Mouse (Mus musculus): ENCODE measurements at regions not wholly inside any gene's neighbourhood (a gene's known extent, or its start where the extent isn't known, plus 50 kb on each side); places are given as distances from the start of the nearest gene placed in this dataset.

- no peaks in the 10 kb centered on the region for H3K9me3 ChIP-seq (ENCODE audit: control insufficient read depth, low read length)
- H3K36me3 ChIP-seq (ENCODE audit: control insufficient read depth, insufficient read depth, low read length), result no peaks in the 10 kb centered on the region
- ATAC-seq (ENCODE audit: low read depth), result no peak
- no peak overlapping the region for H3K4me3 ChIP-seq (ENCODE audit: low read depth, low read length)
- no peaks in the 10 kb centered on the region for H3K4me1 ChIP-seq (ENCODE audit: control insufficient read depth, insufficient read depth, low read length)
- no peak overlapping the region for H3K4me2 ChIP-seq (ENCODE audit: low read depth, low read length)
- H3K27me3 ChIP-seq (ENCODE audit: control insufficient read depth, insufficient read depth, low read length), result no peaks in the 10 kb centered on the region
- no peak overlapping the region for H3K9ac ChIP-seq (replicated peaks; ENCODE audit: low read depth, low read length)
- no peak overlapping the region for H3K27ac ChIP-seq (ENCODE audit: low read depth, low read length)
- WGBS, result 75% methylated on average over 3 of the region's 3 CpGs
Observed at GRCm38 (mm10) chr3:41483582-41483981, 71.9 kb upstream of the Jade1 start.

- no peak for ATAC-seq (ENCODE audit: low read depth)
- no peaks in the 10 kb centered on the region for H3K4me1 ChIP-seq (ENCODE audit: control insufficient read depth, insufficient read depth, low read length)
- no peaks in the 10 kb centered on the region for H3K9me3 ChIP-seq (ENCODE audit: control insufficient read depth, low read length)
- no peak overlapping the region for H3K4me2 ChIP-seq (ENCODE audit: low read depth, low read length)
- H3K36me3 ChIP-seq (ENCODE audit: control insufficient read depth, insufficient read depth, low read length), result no peaks in the 10 kb centered on the region
- H3K4me3 ChIP-seq (ENCODE audit: low read depth, low read length), result no peak overlapping the region
- H3K27me3 ChIP-seq (ENCODE audit: control insufficient read depth, insufficient read depth, low read length), result no peaks in the 10 kb centered on the region
- WGBS, result 76% methylated on average over 5 of the region's 5 CpGs
- H3K27ac ChIP-seq (ENCODE audit: low read depth, low read length), result no peak overlapping the region
- H3K9ac ChIP-seq (replicated peaks; ENCODE audit: low read depth, low read length), result no peak overlapping the region
Observed at GRCm38 (mm10) chr3:41482881-41483494, 72.5 kb upstream of the Jade1 start.

DNA sequence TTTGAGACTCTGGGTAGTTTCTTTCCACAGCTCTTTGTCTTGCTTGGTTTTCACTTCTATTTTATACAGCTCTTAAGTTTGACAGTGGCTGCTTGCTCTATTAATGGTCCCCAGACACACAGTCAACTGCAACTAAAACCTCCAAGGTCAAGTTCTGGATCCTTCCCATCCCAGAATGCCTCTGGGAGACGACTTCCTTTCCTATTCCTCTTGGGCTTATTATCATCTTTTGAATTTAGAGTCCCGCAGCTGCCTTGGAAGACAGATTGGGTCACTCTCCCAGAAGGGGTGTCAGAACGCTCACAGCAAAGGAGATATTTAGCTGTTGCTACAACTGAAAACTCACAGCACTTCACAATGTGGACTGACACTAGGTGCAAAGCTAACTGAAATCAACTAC is 75.3 kb upstream of the Jade1 start:
- H3K9me3 ChIP-seq (ENCODE audit: control insufficient read depth, low read length), result no peaks in the 10 kb centered on the region
- no peak overlapping the region for H3K9ac ChIP-seq (replicated peaks; ENCODE audit: low read depth, low read length)
- H3K4me3 ChIP-seq (ENCODE audit: low read depth, low read length), result no peak overlapping the region
- H3K36me3 ChIP-seq (ENCODE audit: control insufficient read depth, insufficient read depth, low read length), result no peaks in the 10 kb centered on the region
- H3K27me3 ChIP-seq (ENCODE audit: control insufficient read depth, insufficient read depth, low read length), result no peaks in the 10 kb centered on the region
- ATAC-seq (ENCODE audit: low read depth), result no peak
- no peak overlapping the region for H3K27ac ChIP-seq (ENCODE audit: low read depth, low read length)
- no peak overlapping the region for H3K4me2 ChIP-seq (ENCODE audit: low read depth, low read length)
- 83% methylated on average over 3 of the region's 3 CpGs for WGBS
- H3K4me1 ChIP-seq (ENCODE audit: control insufficient read depth, insufficient read depth, low read length), result no peaks in the 10 kb centered on the region

- H3K4me3 ChIP-seq (ENCODE audit: low read depth, low read length), result no peak overlapping the region
- no peak overlapping the region for H3K4me2 ChIP-seq (ENCODE audit: low read depth, low read length)
- ATAC-seq (ENCODE audit: low read depth), result no peak
- H3K4me1 ChIP-seq (ENCODE audit: control insufficient read depth, insufficient read depth, low read length), result no peaks in the 10 kb centered on the region
- H3K27me3 ChIP-seq (ENCODE audit: control insufficient read depth, insufficient read depth, low read length), result no peaks in the 10 kb centered on the region
- no peak overlapping the region for H3K27ac ChIP-seq (ENCODE audit: low read depth, low read length)
- H3K9me3 ChIP-seq (ENCODE audit: control insufficient read depth, low read length), result no peaks in the 10 kb centered on the region
- H3K36me3 ChIP-seq (ENCODE audit: control insufficient read depth, insufficient read depth, low read length), result no peaks in the 10 kb centered on the region
- no peak overlapping the region for H3K9ac ChIP-seq (replicated peaks; ENCODE audit: low read depth, low read length)
- 98% methylated on average over 2 of the region's 2 CpGs for WGBS
Observed at GRCm38 (mm10) chr3:41478971-41479370, 76.6 kb upstream of the Jade1 start.

GRCm38 (mm10) chr3:41476516-41476915 is 79.0 kb upstream of the Jade1 start:
- Histone ChIP-seq H3K9me3 (ENCODE audit: control insufficient read depth, low read length) (no peaks in the 10 kb centered on the region), H3K4me2 (ENCODE audit: low read depth, low read length) (no peak overlapping the region), H3K4me3 (ENCODE audit: low read depth, low read length) (no peak overlapping the region), H3K27me3 (ENCODE audit: control insufficient read depth, insufficient read depth, low read length) (no peaks in the 10 kb centered on the region), H3K27ac (ENCODE audit: low read depth, low read length) (no peak overlapping the region), H3K36me3 (ENCODE audit: control insufficient read depth, insufficient read depth, low read length) (no peaks in the 10 kb centered on the region), H3K4me1 (ENCODE audit: control insufficient read depth, insufficient read depth, low read length) (no peaks in the 10 kb centered on the region), H3K9ac (replicated peaks; ENCODE audit: low read depth, low read length) (no peak overlapping the region)
- 94% methylated on average over 6 of the region's 6 CpGs for WGBS
- no peak for ATAC-seq (ENCODE audit: low read depth)

DNA sequence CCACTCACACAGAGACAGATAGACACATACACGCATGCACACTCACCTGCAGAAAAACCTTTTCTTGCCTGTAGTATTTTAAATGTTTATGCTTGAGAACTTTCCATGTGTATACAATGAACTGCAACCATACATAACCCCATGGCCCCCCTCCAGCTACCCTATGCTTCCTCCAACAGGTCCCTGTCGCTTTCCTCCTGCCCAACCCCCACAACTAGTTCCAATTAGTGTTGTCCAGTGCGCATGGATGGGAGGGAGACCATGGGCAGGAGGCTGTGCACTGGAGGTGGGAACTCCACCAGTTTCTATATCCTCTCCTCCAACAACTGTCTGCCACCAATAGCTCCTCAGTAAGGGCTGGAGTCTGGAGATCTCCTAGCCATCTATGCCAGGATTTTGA is 82.9 kb upstream of the Jade1 start:
- ATAC-seq (ENCODE audit: low read depth), result no peak
- Histone ChIP-seq H3K27me3 (ENCODE audit: control insufficient read depth, insufficient read depth, low read length) (no peaks in the 10 kb centered on the region), H3K4me3 (ENCODE audit: low read depth, low read length) (no peak overlapping the region), H3K9me3 (ENCODE audit: control insufficient read depth, low read length) (no peaks in the 10 kb centered on the region), H3K27ac (ENCODE audit: low read depth, low read length) (no peak overlapping the region), H3K4me2 (ENCODE audit: low read depth, low read length) (no peak overlapping the region), H3K36me3 (ENCODE audit: control insufficient read depth, insufficient read depth, low read length) (no peaks in the 10 kb centered on the region), H3K9ac (replicated peaks; ENCODE audit: low read depth, low read length) (no peak overlapping the region), H3K4me1 (ENCODE audit: control insufficient read depth, insufficient read depth, low read length) (no peaks in the 10 kb centered on the region)
- 91% methylated on average over 3 of the region's 3 CpGs for WGBS

GRCm38 (mm10) chr3:41469106-41469505 is 86.4 kb upstream of the Jade1 start:
- Histone ChIP-seq H3K36me3 (ENCODE audit: control insufficient read depth, insufficient read depth, low read length) (no peaks in the 10 kb centered on the region), H3K9me3 (ENCODE audit: control insufficient read depth, low read length) (no peaks in the 10 kb centered on the region), H3K9ac (replicated peaks; ENCODE audit: low read depth, low read length) (no peak overlapping the region), H3K4me1 (ENCODE audit: control insufficient read depth, insufficient read depth, low read length) (no peaks in the 10 kb centered on the region), H3K4me2 (ENCODE audit: low read depth, low read length) (no peak overlapping the region), H3K4me3 (ENCODE audit: low read depth, low read length) (no peak overlapping the region), H3K27me3 (ENCODE audit: control insufficient read depth, insufficient read depth, low read length) (no peaks in the 10 kb centered on the region), H3K27ac (ENCODE audit: low read depth, low read length) (no peak overlapping the region)
- WGBS, result 74% methylated on average over 6 of the region's 6 CpGs
- ATAC-seq (ENCODE audit: low read depth), result no peak

DNA sequence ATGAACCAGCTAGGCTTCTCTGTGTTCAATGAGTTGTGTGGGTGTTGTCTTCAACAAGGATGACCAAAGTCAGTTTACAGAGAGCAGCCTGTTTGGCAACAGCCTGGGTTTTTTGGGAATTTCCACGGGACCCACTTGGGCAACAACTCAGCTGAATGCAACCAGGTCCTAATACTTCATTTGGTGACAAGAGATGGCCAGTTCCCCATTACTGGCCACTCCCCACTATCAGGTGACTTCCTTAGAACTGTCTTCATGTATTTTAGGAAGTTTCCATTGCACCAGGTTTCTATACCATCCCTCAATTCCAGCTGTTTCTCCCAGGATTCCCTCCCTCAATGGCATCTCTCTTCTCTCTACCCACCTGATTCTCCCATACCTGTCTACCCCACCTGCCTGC is 87.7 kb upstream of the Jade1 start:
- WGBS, result 72% methylated on average over 1 of the region's 1 CpGs
- Histone ChIP-seq H3K9me3 (ENCODE audit: control insufficient read depth, low read length) (no peaks in the 10 kb centered on the region), H3K4me3 (ENCODE audit: low read depth, low read length) (no peak overlapping the region), H3K27ac (ENCODE audit: low read depth, low read length) (no peak overlapping the region), H3K4me1 (ENCODE audit: control insufficient read depth, insufficient read depth, low read length) (no peaks in the 10 kb centered on the region), H3K27me3 (ENCODE audit: control insufficient read depth, insufficient read depth, low read length) (no peaks in the 10 kb centered on the region), H3K9ac (replicated peaks; ENCODE audit: low read depth, low read length) (no peak overlapping the region), H3K4me2 (ENCODE audit: low read depth, low read length) (no peak overlapping the region), H3K36me3 (ENCODE audit: control insufficient read depth, insufficient read depth, low read length) (no peaks in the 10 kb centered on the region)
- ATAC-seq (ENCODE audit: low read depth), result no peak

DNA sequence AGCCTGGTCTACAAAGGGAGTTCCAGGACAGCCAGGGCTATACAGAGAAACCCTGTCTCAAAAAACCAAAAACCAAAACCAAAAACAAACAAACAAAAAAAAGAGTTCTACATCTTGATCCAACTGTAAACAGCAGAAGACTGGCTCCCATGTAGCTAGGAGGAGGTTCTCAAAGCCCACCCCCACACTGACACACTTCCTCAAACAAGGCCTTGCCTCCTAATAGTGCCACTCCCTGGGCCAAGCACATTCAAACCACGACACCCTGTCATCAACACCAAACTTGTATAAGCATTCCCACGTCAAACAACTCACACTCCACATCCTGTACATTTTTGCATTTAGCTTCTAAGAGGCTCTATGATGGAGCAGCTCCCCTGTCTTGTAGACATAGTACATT is 89.6 kb upstream of the Jade1 start:
- H3K4me2 ChIP-seq (ENCODE audit: low read depth, low read length), result no peak overlapping the region
- ATAC-seq (ENCODE audit: low read depth), result no peak
- WGBS, result 84% methylated on average over 2 of the region's 2 CpGs

More for the DNA sequence above, 89.6 kb upstream of the Jade1 start:
- no peaks in the 10 kb centered on the region for H3K36me3 ChIP-seq (ENCODE audit: control insufficient read depth, insufficient read depth, low read length)
- H3K27me3 ChIP-seq (ENCODE audit: control insufficient read depth, insufficient read depth, low read length), result no peaks in the 10 kb centered on the region
- H3K9ac ChIP-seq (replicated peaks; ENCODE audit: low read depth, low read length), result no peak overlapping the region
- no peak overlapping the region for H3K4me3 ChIP-seq (ENCODE audit: low read depth, low read length)
- H3K4me1 ChIP-seq (ENCODE audit: control insufficient read depth, insufficient read depth, low read length), result no peaks in the 10 kb centered on the region
- H3K9me3 ChIP-seq (ENCODE audit: control insufficient read depth, low read length), result no peaks in the 10 kb centered on the region
- no peak overlapping the region for H3K27ac ChIP-seq (ENCODE audit: low read depth, low read length)
